Mouse (Mus musculus) forebrain, embryonic 16.5 days (tissue): ENCODE results near the gene Slc7a15. TPM values are rescaled to one million over a fixed set of nuclear protein-coding genes. Genes with fewer than 3 reads are reported as not detected.

Experiments
- ATAC-seq: fragments of 200-750 bp; cut with Nextera tagmentation; 2 replicates; pipeline ENCODE4 v1.8.0; 2017; ENCODE audit warnings: mild to moderate bottlenecking, moderate library complexity
- H3K27ac ChIP-seq: fragments of 300-500 bp; sonication (generic); 2 replicates; pipeline ENCODE4 v1.5.1; 2014; ENCODE audit warnings: low read length, control low read depth
- H3K27me3 ChIP-seq: fragments of 300-500 bp; sonication (generic); replicated peaks from 2 replicates; pipeline ENCODE4 v1.6.1; 2014; ENCODE audit warnings: low read length; ENCODE audit not compliant: control insufficient read depth, insufficient read depth
- H3K36me3 ChIP-seq: fragments of 300-500 bp; sonication (generic); 2 replicates; pipeline ENCODE4 v1.6.1; 2014; ENCODE audit not compliant: control insufficient read depth, insufficient read depth
- H3K4me1 ChIP-seq: fragments of 300-500 bp; sonication (generic); replicated peaks from 2 replicates; pipeline ENCODE4 v1.6.1; 2014; ENCODE audit warnings: low read length; ENCODE audit not compliant: control insufficient read depth, insufficient read depth
- H3K4me2 ChIP-seq: fragments of 300-500 bp; sonication (generic); 2 replicates; pipeline ENCODE4 v1.6.1; 2014; ENCODE audit warnings: mild to moderate bottlenecking, low read length, control low read depth
- H3K4me3 ChIP-seq: fragments of 300-500 bp; sonication (generic); replicated peaks from 2 replicates; pipeline ENCODE4 v1.5.1; 2014; ENCODE audit warnings: mild to moderate bottlenecking, low read length, control low read depth
- H3K9ac ChIP-seq: fragments of 300-500 bp; sonication (generic); replicated peaks from 2 replicates; pipeline ENCODE4 v1.6.1; 2014; ENCODE audit warnings: low read depth, low read length, control low read depth
- H3K9me3 ChIP-seq: fragments of 300-500 bp; sonication (generic); 2 replicates; pipeline ENCODE4 v1.6.1; 2016; ENCODE audit warnings: low read length; ENCODE audit not compliant: control insufficient read depth
- WGBS: fragments of 180-500 bp; shearing (Covaris S2); extraction: QIAGEN DNeasy Blood & Tissue Kit; methylation state at CpG from one replicate; pipeline ENCODE4 v1.1.7; 2014; 5-methylcytosine and 5-hydroxymethylcytosine counted together
- polyA plus RNA-seq: library from polyadenylated mRNA; unstranded; fragments of >200 nt; fragmentation: Nextera tagmentation; extraction: Ambion mirVana; gene quantifications from 2 replicates; pipeline ENCODE4 v1.2.1, GENCODE M21; 2015

The Slc7a15 gene
- polyA plus RNA-seq, 1 experiment from 2014 or later = not detected

- no peak for ATAC-seq
- Histone ChIP-seq H3K27me3 (no peaks in the 10 kb centered on the region), H3K4me2 (no peak overlapping the region), H3K4me3 (no peak overlapping the region), H3K9me3 (no peaks in the 10 kb centered on the region), H3K27ac (no peak overlapping the region), H3K9ac (no peak overlapping the region), H3K36me3 (no peaks in the 10 kb centered on the region), H3K4me1 (no peaks in the 10 kb centered on the region)
- 78% methylated on average over 1 of the region's 2 CpGs for WGBS
These were observed 76.2 kb downstream of the Slc7a15 start for GRCm38 (mm10) chr12:8522711-8523110.

- no peak overlapping the region for H3K27ac ChIP-seq
- no peak overlapping the region for H3K4me2 ChIP-seq
- H3K36me3 ChIP-seq = no peaks in the 10 kb centered on the region
- 63% methylated on average over 11 of the region's 12 CpGs for WGBS
- no peak overlapping the region for H3K9ac ChIP-seq
- H3K4me3 ChIP-seq = no peak overlapping the region
- ATAC-seq = no peak
- H3K9me3 ChIP-seq = no peaks in the 10 kb centered on the region
- no peaks in the 10 kb centered on the region for H3K27me3 ChIP-seq
- no peaks in the 10 kb centered on the region for H3K4me1 ChIP-seq
These were observed 77.4 kb downstream of the Slc7a15 start for GRCm38 (mm10) chr12:8521375-8522047.

GRCm38 (mm10) chr12:8519431-8520160, 79.3 kb downstream of the Slc7a15 start:
- Histone ChIP-seq H3K27me3 (no peaks in the 10 kb centered on the region), H3K4me3 (no peak overlapping the region), H3K4me2 (no peak overlapping the region), H3K9ac (no peak overlapping the region), H3K36me3 (no peaks in the 10 kb centered on the region), H3K9me3 (no peaks in the 10 kb centered on the region), H3K4me1 (no peaks in the 10 kb centered on the region), H3K27ac (no peak overlapping the region)
- 76% methylated on average over 11 of the region's 12 CpGs for WGBS
- ATAC-seq = no peak

- no peak overlapping the region for H3K4me3 ChIP-seq
- H3K27ac ChIP-seq = no peak overlapping the region
- H3K27me3 ChIP-seq = no peaks in the 10 kb centered on the region
- no peaks in the 10 kb centered on the region for H3K9me3 ChIP-seq
- no peak for ATAC-seq
- H3K4me1 ChIP-seq = no peaks in the 10 kb centered on the region
- H3K4me2 ChIP-seq = no peak overlapping the region
- 77% methylated on average over 18 of the region's 18 CpGs for WGBS
- H3K36me3 ChIP-seq = no peaks in the 10 kb centered on the region
- H3K9ac ChIP-seq = no peak overlapping the region
These were observed 87.6 kb downstream of the Slc7a15 start for GRCm38 (mm10) chr12:8511037-8511882.

- Histone ChIP-seq H3K4me1 (no peaks in the 10 kb centered on the region), H3K27me3 (no peaks in the 10 kb centered on the region)
These were observed 88.4 kb downstream of the Slc7a15 start for GRCm38 (mm10) chr12:8510317-8510988.

GRCm38 (mm10) chr12:8509693-8510092, 89.2 kb downstream of the Slc7a15 start:
- Histone ChIP-seq H3K27me3 (no peaks in the 10 kb centered on the region), H3K27ac (no peak overlapping the region), H3K9me3 (no peaks in the 10 kb centered on the region), H3K9ac (no peak overlapping the region), H3K4me2 (no peak overlapping the region), H3K36me3 (no peaks in the 10 kb centered on the region), H3K4me1 (no peaks in the 10 kb centered on the region), H3K4me3 (no peak overlapping the region)
- ATAC-seq = no peak
- 58% methylated on average over 5 of the region's 5 CpGs for WGBS

More at GRCm38 (mm10) chr12:8510317-8510988, 88.4 kb downstream of the Slc7a15 start:
- H3K9me3 ChIP-seq = no peaks in the 10 kb centered on the region
- H3K4me2 ChIP-seq = no peak overlapping the region
- H3K9ac ChIP-seq = no peak overlapping the region
- no peaks in the 10 kb centered on the region for H3K36me3 ChIP-seq
- no peak overlapping the region for H3K27ac ChIP-seq
- no peak overlapping the region for H3K4me3 ChIP-seq
- no peak for ATAC-seq
- WGBS = 83% methylated on average over 6 of the region's 6 CpGs

- Histone ChIP-seq H3K36me3 (no peaks in the 10 kb centered on the region), H3K9me3 (no peaks in the 10 kb centered on the region), H3K4me3 (no peak overlapping the region), H3K9ac (no peak overlapping the region), H3K4me1 (no peaks in the 10 kb centered on the region), H3K4me2 (no peak overlapping the region), H3K27ac (no peak overlapping the region), H3K27me3 (no peaks in the 10 kb centered on the region)
- 82% methylated on average over 9 of the region's 9 CpGs for WGBS
- no peak for ATAC-seq
These were observed 91.7 kb downstream of the Slc7a15 start for GRCm38 (mm10) chr12:8506954-8507707.

GRCm38 (mm10) chr12:8504131-8504530, 94.7 kb downstream of the Slc7a15 start:
- ATAC-seq = no peak
- H3K36me3 ChIP-seq = no peaks in the 10 kb centered on the region
- peaks cover 13% of the 10 kb centered on the region for H3K4me1 ChIP-seq
- H3K4me3 ChIP-seq = no peak overlapping the region
- H3K4me2 ChIP-seq = no peak overlapping the region
- no peaks in the 10 kb centered on the region for H3K27me3 ChIP-seq
- H3K27ac ChIP-seq = no peak overlapping the region
- H3K9ac ChIP-seq = no peak overlapping the region
- no peaks in the 10 kb centered on the region for H3K9me3 ChIP-seq
- 81% methylated on average over 6 of the region's 6 CpGs for WGBS
